Mouse (Mus musculus) small intestine, adult 2 months (tissue): ENCODE measurements around the gene Rassf3. TPM values are rescaled to one million over a fixed set of nuclear protein-coding genes. Genes with fewer than 3 reads are reported as not detected.

Experiments
- H3K27ac ChIP-seq: fragments of 200-500 bp; 2 replicates; pipeline ENCODE4 v1.5.1; 2012; ENCODE audit warnings: low read depth, low read length, control low read depth, inconsistent platforms; ENCODE audit not compliant: insufficient read depth
- H3K27me3 ChIP-seq: fragments of 200-500 bp; 2 replicates; pipeline ENCODE4 v1.6.1; 2012; ENCODE audit warnings: mild to moderate bottlenecking, moderate library complexity, low read length, inconsistent platforms; ENCODE audit not compliant: control insufficient read depth, insufficient read depth
- H3K36me3 ChIP-seq: fragments of 200-500 bp; 2 replicates; pipeline ENCODE4 v1.6.1; 2012; ENCODE audit warnings: mild to moderate bottlenecking, low read length, control low read depth, inconsistent platforms; ENCODE audit not compliant: control insufficient read depth, insufficient read depth
- H3K4me1 ChIP-seq: fragments of 200-500 bp; 2 replicates; pipeline ENCODE4 v1.6.1; 2012; ENCODE audit warnings: low read length, inconsistent platforms, mixed read lengths; ENCODE audit not compliant: control insufficient read depth, insufficient read depth, insufficient read length
- H3K4me3 ChIP-seq: fragments of 200-500 bp; 2 replicates; pipeline ENCODE4 v1.5.1; 2012; ENCODE audit warnings: low read depth, mild to moderate bottlenecking, control low read depth, inconsistent platforms, low read length, moderate library complexity
- CTCF ChIP-seq: fragments of 200-500 bp; IDR thresholded peaks from 2 replicates; pipeline ENCODE4 v1.5.1; 2012; ENCODE audit warnings: low read depth, mild to moderate bottlenecking, control low read depth, inconsistent platforms, low read length, moderate library complexity, mixed read lengths; ENCODE audit not compliant: insufficient replicate concordance, insufficient read length; ENCODE audit errors: extremely low read depth
- POLR2A ChIP-seq: fragments of 200-500 bp; IDR thresholded peaks from 2 replicates; pipeline ENCODE4 v1.6.1; 2012; ENCODE audit warnings: low read depth, mild to moderate bottlenecking, control low read depth, inconsistent platforms, low read length, moderate library complexity
- WGBS: fragments of 180-500 bp; shearing (Covaris S2); methylation state at CpG from one replicate; pipeline ENCODE4 v1.1.7; 2018; 5-methylcytosine and 5-hydroxymethylcytosine counted together
- polyA plus RNA-seq: library from polyadenylated mRNA; depleted of rRNA; stranded (reverse); fragments of >200 nt; gene quantifications from 2 replicates; pipeline ENCODE4 v1.2.3, GENCODE M21; 2012

The Rassf3 gene
- polyA plus RNA-seq, 1 experiment = 25.8 TPM

GRCm38 (mm10) chr10:121423541-121424349, 52.4 kb downstream of the Rassf3 start:
- TF ChIP-seq POLR2A (no peak), CTCF (no peak)
- peaks cover 60% of the 10 kb centered on the region for H3K4me1 ChIP-seq
- 73% methylated on average over 16 of the region's 16 CpGs for WGBS

GRCm38 (mm10) chr10:121422294-121422693, 53.9 kb downstream of the Rassf3 start:
- no peak overlapping the region for H3K27ac ChIP-seq

More at GRCm38 (mm10) chr10:121423541-121424349, 52.4 kb downstream of the Rassf3 start:
- peak overlapping the region; percentile 63 for H3K27ac ChIP-seq
- peaks cover 5% of the 10 kb centered on the region for H3K36me3 ChIP-seq
- no peaks in the 10 kb centered on the region for H3K27me3 ChIP-seq
- H3K4me3 ChIP-seq = no peak overlapping the region

GRCm38 (mm10) chr10:121421657-121422290, 54.4 kb downstream of the Rassf3 start:
- Histone ChIP-seq H3K27me3 (no peaks in the 10 kb centered on the region), H3K36me3 (peaks cover 6% of the 10 kb centered on the region), H3K4me1 (peaks cover 48% of the 10 kb centered on the region), H3K27ac (no peak overlapping the region), H3K4me3 (no peak overlapping the region)
- TF ChIP-seq POLR2A (no peak), CTCF (no peak)
- 87% methylated on average over 11 of the region's 11 CpGs for WGBS

More at GRCm38 (mm10) chr10:121422294-121422693, 53.9 kb downstream of the Rassf3 start:
- peaks cover 53% of the 10 kb centered on the region for H3K4me1 ChIP-seq
- H3K27me3 ChIP-seq = no peaks in the 10 kb centered on the region
- H3K4me3 ChIP-seq = no peak overlapping the region
- peaks cover 6% of the 10 kb centered on the region for H3K36me3 ChIP-seq
- WGBS = 89% methylated on average over 6 of the region's 6 CpGs
- TF ChIP-seq POLR2A (no peak), CTCF (no peak)

GRCm38 (mm10) chr10:121421023-121421422, 55.1 kb downstream of the Rassf3 start:
- Histone ChIP-seq H3K4me1 (peaks cover 43% of the 10 kb centered on the region), H3K4me3 (no peak overlapping the region), H3K27me3 (no peaks in the 10 kb centered on the region), H3K36me3 (peaks cover 9% of the 10 kb centered on the region), H3K27ac (no peak overlapping the region)
- no peak for TF ChIP-seq CTCF
- no peak for TF ChIP-seq POLR2A
- WGBS = 23% methylated on average over 9 of the region's 9 CpGs

GRCm38 (mm10) chr10:121419640-121420470, 56.3 kb downstream of the Rassf3 start:
- WGBS = 27% methylated on average over 22 of the region's 22 CpGs
- TF ChIP-seq CTCF = peak; percentile 19; the same call in 1 of the 2 replicates
- TF ChIP-seq POLR2A = no peak
- Histone ChIP-seq H3K4me1 (peaks cover 35% of the 10 kb centered on the region), H3K36me3 (peaks cover 19% of the 10 kb centered on the region), H3K27me3 (no peaks in the 10 kb centered on the region), H3K4me3 (no peak overlapping the region), H3K27ac (peak overlapping the region; percentile 28; the same call in 1 of the 2 replicates)

- H3K4me3 ChIP-seq = no peak overlapping the region
- no peaks in the 10 kb centered on the region for H3K27me3 ChIP-seq
- TF ChIP-seq CTCF (no peak), POLR2A (no peak)
- H3K27ac ChIP-seq = no peak overlapping the region
- peaks cover 29% of the 10 kb centered on the region for H3K4me1 ChIP-seq
- peaks cover 26% of the 10 kb centered on the region for H3K36me3 ChIP-seq
- 87% methylated on average over 14 of the region's 14 CpGs for WGBS
These were observed 57.3 kb downstream of the Rassf3 start for GRCm38 (mm10) chr10:121418835-121419234.
